Mouse (Mus musculus): Measurements from ENCODE around the gene Mtch2. TPM values are rescaled to one million over a fixed set of nuclear protein-coding genes. Genes with fewer than 3 reads are reported as not detected.

Gene Mtch2
- polyA plus RNA-seq (2015; fragmentation: Nextera tagmentation; extraction: Ambion mirVana): 182 TPM in 2 replicates

DNA sequence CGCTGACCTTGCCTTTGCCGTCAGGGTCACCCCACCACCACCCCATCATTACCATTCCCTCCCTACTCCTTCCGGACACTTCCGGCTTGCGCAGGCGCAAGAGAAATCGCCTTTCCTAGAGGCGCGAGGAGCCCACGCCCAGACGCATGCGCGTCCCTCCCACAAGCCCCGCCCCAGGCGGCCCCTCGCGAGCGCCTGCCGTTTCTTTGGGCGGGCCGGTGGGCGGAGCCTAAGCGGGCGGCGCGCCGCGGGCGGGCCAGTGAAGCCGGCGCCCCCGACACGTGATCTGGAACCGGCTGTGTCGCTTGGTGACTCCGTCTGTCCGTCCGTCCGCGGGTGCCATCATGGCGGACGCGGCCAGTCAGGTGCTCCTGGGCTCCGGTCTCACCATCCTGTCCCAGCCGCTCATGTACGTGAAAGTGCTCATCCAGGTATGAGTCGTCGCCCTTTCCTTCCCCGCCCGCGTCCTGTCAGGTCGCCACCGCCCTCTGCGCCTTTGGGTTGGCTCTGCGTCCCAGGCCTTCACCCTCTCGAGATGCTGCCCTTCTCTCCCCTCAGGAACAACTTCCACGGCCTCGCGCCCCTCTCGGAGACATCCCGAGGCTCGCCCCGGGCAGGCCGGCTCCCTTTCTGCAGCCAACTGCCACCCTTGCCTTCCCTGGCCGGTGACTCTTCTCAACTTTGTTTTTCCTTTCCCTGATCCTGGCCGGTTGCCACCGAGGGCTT is at the start of gene Mtch2:
TSS of gene Mtch2 (plus strand) at position 201 of the 726 bp plus-strand sequence.

DNA sequence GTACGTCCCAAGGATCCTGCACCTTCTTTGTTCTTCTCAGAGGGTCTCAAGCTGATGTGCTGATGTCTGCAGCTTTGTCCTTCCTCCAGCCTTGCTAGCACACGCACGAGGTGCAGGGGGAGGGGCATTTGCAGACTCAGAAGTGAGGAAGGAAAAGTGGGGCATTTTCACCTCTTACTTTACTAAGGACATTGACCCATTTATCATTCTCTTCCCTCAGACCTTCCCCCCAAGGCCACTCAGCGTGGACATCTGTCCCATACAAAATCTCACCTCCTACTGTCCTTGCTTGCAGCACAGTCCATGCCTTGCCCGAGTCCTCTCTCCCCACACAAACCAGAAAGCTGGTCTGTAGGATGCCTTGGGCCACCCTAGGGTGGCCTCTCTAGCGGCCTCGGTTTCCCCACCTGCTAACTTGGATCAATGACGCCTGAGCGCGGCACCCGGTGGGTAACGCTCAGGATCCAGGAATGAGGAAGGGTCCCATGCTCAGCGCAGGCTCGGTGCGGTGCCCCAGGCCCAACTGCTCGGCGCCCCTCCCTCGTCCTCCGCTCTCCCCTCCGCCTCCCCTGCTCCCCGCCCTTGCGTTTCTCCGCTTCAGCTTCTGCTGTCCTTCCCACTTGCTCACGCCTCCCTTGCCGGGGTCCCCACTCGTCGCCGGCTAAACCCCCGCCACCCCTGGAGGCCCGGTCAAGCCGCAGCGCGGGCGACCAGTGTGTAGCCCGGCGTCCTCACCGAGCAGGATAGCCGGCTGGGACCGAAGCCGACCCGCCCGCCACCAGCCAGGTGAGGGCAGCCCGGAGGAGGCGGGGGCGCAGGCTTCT is 38.5 kb downstream of the Mtch2 start, which contains the start of gene C1qtnf4:
TSS of gene C1qtnf4 (plus strand) at position 643 of the 824 bp plus-strand sequence.

DNA sequence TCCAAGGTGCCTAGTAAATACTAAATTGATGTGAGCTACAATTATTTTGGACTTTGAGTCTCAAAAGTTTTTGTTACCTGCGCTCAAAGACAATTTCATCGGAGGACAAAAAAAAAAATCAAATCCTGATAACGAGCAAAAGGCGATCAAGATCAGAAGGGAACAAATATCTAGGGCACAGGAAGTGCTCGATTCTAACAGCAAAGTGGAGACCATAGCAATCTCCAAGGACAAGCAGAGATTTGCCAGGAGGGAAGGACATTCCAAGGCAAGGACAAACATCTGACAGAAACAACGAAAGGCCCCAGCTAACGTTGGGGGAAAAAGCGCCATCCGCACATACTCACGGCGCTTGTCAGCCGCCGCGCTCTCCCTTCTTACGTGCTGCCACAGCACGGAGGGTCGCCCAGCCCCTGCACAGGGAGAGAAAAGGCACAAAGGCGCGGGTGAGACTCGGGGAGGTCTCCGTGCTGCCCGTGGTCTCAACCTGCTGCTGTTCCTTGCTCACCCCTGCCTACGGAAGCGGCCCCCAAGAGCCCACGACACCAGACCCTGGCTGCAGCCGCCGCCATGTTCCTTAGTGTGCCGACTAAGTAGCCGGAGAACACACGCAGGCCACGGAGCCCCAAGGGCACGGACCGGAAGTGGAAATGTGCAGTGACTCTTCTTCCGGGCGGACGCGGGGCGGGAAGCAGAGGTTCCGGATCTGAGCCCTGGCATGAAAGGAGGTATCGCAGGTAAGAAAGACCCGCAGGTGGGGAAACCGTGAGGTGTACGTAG is 57.3 kb downstream of the Mtch2 start, which contains the start of the genes Kbtbd4 and Ndufs3:
TSS of gene Kbtbd4 (plus strand) at position 665 of the 780 bp plus-strand sequence.
TSS of gene Ndufs3 (minus strand) at position 752 of the 780 bp plus-strand sequence.

Other genes with a start within 250 kb of the Mtch2 start
- 7.7 and 9.2 TPM in 2 replicates for gene Nup160, start 169.9 kb upstream of the Mtch2 start, polyA plus RNA-seq (2015; fragmentation: Nextera tagmentation; extraction: Ambion mirVana)
- 30.2 and 30.3 TPM in 2 replicates for gene Fnbp4, start 101.8 kb upstream of the Mtch2 start, polyA plus RNA-seq (2015; fragmentation: Nextera tagmentation; extraction: Ambion mirVana)
- gene Agbl2, start 64.4 kb upstream of the Mtch2 start, polyA plus RNA-seq (2015; fragmentation: Nextera tagmentation; extraction: Ambion mirVana): 0.45 and 0.46 TPM in 2 replicates
- gene C1qtnf4, start 38.7 kb downstream of the Mtch2 start, polyA plus RNA-seq (2015; fragmentation: Nextera tagmentation; extraction: Ambion mirVana): 15.2 and 18.3 TPM in 2 replicates
- 15.1 and 15.8 TPM in 2 replicates for gene Kbtbd4, start 57.6 kb downstream of the Mtch2 start, polyA plus RNA-seq (2015; fragmentation: Nextera tagmentation; extraction: Ambion mirVana)
- gene Ndufs3, start 57.7 kb downstream of the Mtch2 start, polyA plus RNA-seq (2015; fragmentation: Nextera tagmentation; extraction: Ambion mirVana): 403 and 405 TPM in 2 replicates
- gene Celf1, start 93.2 kb downstream of the Mtch2 start, polyA plus RNA-seq (2015; fragmentation: Nextera tagmentation; extraction: Ambion mirVana): 36.5 and 40.4 TPM in 2 replicates
- gene Rapsn, start 188.5 kb downstream of the Mtch2 start, polyA plus RNA-seq (2015; fragmentation: Nextera tagmentation; extraction: Ambion mirVana): 58.7 and 61.8 TPM in 2 replicates
- 341 and 342 TPM in 2 replicates for gene Psmc3, start 206.9 kb downstream of the Mtch2 start, polyA plus RNA-seq (2015; fragmentation: Nextera tagmentation; extraction: Ambion mirVana)
- gene Slc39a13, start 223.3 kb downstream of the Mtch2 start, polyA plus RNA-seq (2015; fragmentation: Nextera tagmentation; extraction: Ambion mirVana): 37.7 and 43.8 TPM in 2 replicates
- 7.5 and 10.0 TPM in 2 replicates for gene Spi1, start 235.2 kb downstream of the Mtch2 start, polyA plus RNA-seq (2015; fragmentation: Nextera tagmentation; extraction: Ambion mirVana)